Mouse (Mus musculus) thymus, postnatal 4 days (tissue): ENCODE measurements around the gene Arhgap15.

ENCODE experiments used
- DNase-seq: peaks from one replicate; pipeline ENCODE4 v3.0.0; 2021

Arhgap15 gene

DNA sequence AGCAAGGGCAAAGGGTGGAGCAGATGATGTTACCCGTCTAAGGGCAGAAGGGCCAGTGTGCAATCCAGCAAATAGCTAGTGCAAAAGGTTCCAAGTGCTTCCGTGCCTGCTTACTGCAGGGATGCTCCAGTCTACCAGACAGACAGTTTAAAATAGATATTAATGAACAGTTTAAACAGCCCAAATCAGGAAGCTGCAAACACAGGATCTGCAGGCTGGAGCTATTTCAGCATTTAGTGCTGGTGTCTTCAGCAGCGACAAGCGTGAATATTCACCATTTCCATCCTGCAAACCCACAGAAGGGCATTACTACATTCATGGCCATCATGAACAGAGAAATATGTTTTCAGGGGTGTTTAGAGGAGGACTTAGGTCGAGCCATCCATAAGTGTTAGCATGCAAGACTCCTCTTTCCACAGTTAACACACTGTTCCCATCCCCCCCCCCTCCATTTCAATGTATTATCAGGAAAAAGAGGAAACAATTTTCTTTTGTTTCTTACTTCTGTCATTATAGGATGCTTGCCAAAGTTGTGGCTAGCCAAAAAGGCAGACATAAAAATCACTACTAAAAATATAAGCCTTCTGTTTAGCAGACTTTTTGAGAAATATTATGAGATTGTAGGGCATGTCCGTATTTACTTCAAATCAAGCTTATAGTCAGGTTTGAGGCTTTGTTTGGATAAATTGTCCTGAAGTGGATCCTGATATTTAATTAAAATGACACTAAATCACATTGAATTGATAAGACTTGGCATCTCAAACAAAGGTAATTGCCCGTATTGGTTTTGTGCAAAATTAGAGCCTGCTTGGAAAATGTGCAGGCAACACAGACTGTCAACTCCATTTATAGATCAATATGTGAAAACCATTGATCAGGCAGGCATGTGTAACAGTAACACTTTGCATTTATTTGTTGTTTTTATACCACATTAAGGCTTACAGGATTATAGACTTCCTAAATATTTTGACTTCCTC is 35.4 kb downstream of the Arhgap15 start:
- DNase-seq, result no peak

DNA sequence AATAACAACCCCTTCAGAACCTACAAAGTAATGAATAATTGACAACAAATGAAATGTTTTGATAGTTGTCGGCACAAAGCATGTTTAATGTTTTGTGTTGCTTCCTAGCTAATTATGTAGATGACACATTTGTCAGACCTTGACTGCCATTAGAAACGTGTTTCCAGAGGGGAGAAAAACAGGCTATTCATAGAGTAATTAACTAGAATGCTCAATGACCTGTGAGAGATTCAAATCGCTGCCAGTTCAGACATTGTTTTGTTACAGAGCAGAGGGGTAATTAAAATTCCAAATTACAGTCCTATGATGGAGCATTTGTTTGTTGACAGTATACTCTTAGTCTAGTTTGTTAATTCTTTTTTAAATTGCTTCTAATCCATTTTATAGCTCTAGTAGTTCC is 37.5 kb downstream of the Arhgap15 start:
- no peak for DNase-seq

DNA sequence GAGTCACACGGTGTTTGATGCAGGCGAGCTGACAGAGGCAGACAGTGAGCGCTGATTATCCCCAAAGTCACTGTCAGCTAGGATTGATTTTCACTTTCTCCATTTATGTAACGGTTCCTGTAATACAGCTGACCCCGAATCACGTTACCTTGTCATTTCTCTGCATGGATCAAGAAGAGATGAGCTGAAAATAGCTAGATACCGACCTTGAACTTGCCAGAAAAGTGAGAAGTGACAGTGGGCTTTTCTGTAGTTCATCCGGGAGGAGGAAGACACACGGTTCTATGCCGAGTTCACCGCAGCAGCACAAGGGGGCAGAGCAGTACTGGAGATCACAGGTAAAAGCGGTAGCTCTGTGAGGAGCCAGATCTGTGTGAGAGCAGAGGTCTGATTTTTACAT is 38.5 kb downstream of the Arhgap15 start:
- DNase-seq, result peak; percentile 29

DNA sequence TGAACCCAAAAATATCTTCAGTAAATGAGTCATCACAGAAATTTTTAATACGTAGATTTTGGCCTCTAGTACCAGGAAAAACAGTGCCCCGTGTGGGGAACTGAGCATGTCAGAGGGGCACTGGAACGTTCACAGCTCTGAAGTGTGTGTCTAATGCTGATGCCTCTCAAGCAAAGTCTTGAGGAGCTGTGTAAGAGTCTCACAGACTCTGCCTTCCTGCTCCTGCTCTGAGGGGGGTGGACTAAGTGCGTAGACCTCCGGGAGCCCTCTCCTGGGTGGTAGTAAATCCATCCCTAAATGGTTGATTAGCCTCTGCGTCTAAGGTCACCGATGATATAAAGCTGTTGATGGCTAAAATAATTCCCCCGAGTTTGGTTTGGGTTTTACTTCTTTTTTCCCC is 39.9 kb downstream of the Arhgap15 start:
- DNase-seq, result no peak

DNA sequence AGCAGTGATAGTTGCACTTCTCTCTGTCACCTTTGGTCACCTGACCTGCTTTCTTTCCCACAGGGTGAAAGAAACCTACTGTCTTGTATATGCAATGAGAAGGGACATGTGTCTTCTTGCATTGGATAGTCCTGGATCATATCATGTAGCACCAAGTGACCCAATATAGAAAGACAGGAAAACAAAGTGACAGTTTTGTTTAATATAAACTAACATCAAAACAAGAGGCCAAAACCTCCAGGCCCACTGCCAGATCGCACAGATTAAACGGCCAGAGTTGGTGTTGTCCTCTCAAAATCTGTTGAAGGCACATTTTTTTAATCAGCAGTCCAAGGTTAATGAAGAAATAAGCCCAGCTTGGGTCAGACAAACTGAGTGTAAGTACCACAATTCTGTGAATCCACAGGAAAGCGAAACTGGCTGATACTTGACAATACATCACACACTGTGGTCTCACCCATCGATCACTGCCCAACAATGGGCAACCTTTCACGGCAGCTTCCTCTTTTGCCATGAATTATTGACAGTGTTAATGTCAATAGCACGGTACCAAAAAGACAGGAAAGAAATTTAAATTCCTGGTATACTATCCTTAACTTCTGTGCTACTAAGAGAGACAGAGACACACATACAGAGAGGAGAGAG is 41.5 kb downstream of the Arhgap15 start:
- no peak for DNase-seq

DNA sequence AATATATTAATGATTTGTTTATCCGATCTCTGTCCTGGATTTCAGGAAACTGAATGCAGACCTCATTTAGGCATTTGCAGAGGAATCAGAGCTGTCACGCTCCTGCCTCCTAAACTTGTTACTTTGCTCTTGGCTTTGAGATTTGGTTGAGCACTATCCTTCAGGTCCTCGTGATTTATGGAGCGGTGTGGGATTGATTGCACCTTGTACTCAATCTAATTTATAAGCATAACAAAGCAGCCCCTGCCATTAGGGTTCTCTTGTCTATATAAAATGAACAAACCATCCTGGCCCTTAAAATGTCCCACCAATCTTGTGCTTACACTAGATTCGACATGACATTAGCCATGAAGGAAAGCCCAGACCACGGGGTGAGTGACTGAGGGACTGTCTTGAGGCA is 43.0 kb downstream of the Arhgap15 start:
- DNase-seq, result no peak

DNA sequence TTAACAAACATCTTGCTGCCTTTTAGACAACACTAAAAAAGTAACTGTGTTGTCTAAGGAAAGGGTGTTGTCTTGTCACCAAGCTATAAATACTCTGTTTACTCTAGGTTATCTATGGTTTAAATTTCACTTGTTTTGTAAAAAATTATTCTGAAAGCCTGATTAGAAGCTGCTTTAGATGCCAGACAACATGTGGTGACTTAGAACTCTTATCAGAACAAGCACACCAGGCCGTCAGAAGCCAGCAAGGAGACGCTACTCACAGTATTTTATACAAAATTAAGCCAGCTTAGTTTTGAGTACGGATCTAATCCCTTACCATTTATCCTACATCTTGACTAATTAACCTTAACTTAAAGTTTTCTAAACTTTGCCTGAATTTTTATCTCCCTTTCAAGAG is 44.5 kb downstream of the Arhgap15 start:
- no peak for DNase-seq

DNA sequence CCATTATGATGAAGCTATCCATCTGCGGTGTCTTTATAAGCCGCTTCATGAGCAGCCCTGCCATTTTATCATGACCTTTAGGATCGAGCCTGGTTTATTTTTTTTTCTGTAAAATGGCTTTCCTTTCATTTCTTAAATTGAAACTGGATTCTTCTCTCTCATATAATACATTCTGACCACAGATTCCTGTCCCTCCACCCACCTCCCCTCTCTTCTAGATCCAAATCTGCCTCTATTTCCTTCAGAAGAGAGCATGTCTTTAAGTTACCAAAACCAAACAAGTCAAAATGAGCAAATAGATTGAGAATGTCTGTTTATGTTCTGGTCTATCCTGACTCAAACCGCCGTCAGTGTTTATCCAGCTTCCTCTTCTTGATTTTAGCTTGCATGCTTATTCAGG is 46.1 kb downstream of the Arhgap15 start:
- no peak for DNase-seq

DNA sequence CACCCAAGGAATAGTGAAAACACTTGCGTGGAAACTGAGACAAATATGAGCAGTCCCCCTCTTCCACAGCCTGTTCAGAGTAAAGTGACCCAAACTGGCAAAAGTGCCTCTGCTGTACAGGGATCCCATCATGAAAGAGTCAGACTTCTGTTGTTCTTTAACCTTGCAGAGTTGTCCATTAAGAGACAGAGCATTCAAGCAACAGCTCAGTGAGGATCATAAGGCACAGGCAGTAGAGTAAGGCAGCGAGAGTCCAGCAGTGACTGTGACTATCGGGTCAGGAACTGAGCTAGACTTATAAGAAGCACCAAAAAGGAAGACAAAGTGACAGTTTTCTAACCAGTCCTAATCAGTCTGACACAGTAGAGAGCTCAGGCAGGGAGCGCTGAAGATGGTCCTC is 47.8 kb downstream of the Arhgap15 start:
- DNase-seq, result no peak

DNA sequence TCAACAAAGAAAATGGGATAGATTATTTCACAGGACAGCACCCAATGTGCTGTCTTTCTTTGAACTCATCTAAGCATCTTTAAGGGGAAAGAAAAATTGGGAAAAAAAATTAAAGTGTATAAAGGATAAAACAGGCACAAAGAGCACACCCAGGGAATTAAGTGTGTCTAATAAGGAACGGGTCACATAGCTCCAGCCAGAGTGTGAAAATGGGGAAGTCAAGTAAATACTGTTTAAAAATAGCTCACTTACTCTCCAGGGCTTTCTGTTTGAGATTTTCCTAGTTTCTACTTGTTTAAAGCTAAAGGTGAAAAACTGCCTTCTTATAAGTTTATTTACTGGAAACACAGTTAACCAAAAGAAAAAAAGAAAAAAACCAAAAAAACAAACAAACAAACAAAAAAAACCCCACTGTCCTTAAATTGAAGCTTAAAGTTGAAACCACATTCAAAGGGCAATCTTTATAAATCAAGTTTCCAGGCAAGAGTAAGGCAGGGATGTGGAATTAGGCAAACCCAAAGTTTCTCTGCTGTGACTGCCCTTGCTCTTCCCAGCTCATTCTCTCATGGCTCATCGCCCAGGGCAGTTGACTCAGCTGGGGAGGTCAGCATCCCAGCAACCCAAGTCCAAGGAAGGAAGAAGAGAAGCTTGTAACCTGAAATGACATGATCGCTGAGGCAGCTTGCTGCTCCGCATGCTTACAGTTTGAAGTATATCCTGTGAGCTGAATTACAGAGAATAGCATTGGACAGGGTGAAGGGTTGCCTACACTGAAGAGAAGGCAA is 57.5 kb downstream of the Arhgap15 start:
- no peak for DNase-seq

DNA sequence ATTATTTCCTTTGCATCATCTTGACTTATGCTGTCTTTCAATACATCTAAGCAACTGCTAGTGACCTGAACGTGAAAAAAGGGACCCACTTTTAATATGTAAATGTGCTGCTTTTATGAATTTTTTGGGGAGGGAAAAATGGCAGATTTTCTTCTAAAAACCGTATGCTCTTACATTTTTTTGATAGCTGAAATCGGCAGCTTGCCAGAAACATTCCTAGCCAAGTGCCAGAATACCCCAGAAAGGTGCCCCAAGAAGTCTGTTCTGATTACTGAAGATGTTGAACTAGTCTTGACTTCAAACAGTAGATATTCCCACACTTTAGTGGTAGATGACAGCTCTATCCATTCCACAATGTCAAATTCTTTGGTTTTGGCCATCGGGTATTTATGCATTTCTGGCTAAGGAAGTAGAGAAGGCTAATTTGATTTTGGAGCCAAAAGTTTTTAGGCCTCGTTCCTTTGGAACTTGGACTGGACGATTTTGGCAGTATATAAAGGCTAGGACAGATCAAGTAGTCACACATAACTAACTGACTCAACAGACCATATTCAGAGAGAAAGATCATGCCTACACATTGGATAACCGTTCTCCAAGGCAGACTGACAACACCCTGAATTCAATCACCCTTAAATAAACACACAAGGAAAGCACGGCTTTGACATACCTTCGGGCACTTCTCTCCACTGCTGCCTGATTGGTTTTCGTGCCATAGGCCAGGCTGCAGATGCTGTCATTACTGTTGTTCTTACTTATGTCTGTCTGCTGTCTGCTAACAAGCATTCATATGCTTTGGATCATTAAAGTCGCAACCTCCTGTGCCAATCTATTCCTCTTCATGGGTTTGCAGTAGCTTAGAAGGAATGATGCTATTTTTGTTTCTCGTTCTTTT is 67.5 kb downstream of the Arhgap15 start:
- no peak for DNase-seq

DNA sequence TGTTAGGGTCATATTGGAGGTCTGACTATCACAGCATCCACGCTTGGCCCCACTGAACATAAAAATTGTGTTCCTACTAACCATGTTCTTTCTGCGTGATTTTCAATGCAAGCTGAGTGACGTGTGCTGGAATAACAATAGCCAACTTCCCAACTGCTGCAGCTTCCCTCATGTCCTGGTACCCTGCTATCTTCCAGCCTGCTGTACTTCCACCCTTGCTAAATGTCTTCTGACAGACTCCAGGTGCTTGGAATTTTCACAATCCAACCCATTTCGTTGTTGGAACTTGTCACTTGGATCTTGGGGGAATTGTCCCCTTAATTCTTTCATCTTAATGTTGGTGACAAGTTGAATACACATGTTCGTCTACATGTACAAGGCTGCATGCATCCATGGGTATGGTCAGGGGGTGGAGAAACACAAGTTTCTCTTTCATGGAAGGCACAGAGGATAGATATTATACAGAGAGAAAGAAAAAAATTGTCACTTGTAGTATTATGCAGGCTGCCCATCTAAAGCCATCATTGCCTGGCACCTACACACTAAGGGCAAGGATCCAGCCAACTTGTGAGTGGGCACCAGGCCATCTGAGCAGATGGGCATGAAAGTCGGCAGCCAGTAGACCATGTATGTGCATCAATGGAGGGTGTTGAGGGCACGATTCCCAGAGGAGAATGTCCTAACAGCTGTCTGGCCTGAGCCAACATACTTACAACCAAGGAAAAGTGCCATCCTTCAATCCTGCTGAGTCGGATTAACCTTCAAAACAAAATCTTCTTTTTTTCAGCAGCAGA is 68.4 kb downstream of the Arhgap15 start:
- no peak for DNase-seq

DNA sequence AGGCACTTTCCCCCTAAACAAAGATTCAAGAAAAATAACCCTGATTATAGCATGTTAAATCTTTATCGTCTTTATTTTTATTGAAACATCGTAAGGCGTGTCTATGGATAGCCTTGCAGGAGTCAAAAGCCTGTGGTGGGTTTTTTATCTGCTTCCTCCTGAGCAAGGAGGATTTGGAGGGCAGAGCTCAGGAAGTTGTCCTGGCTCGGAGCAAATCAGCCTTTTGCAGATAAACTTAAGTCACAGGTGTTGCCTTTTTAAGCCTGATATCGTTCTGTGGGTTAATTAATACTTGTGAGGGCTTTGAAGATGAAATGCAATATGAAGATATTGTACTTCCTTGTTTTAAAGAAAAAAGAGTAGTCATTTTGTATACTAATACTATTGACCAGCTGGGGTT is 87.3 kb downstream of the Arhgap15 start:
- DNase-seq, result no peak

DNA sequence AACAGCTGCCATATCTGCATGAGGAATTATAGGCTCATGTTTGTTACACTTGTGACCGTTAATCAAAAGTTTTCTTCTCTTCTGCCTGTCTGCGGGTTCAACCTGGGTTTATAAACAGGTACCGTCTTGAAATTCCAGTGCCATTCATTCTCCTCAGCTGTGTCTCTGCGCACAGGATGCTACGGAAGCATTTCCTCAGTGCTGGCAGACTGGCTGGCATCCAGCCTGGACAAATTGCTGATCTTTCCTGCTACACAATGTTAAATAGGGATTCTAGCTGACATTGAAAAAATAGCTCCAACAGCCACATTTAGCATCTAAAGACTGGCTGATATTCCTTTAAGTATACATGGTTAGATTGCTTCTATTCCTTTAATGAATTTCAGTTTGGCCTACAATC is 93.0 kb downstream of the Arhgap15 start:
- DNase-seq, result no peak

DNA sequence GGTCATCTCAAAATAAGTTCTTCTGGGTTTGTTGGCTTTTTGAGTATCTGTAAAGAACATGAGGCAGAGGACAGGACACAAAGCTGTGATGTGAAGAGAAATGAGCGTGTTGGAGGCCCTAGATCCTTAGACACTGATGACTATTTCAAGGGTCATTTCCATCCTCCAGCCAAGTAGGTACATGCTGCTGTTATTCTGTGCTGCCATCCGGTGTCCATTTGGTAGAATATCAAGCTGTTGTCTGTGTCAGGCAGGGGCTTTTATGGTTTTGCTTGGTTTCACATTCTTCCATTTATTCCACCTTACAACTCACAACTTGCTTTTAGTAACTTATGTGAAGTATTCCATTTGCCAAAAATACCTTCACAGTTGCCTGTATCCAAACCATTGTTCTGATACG is 102.6 kb downstream of the Arhgap15 start:
- peak; percentile 12 for DNase-seq

DNA sequence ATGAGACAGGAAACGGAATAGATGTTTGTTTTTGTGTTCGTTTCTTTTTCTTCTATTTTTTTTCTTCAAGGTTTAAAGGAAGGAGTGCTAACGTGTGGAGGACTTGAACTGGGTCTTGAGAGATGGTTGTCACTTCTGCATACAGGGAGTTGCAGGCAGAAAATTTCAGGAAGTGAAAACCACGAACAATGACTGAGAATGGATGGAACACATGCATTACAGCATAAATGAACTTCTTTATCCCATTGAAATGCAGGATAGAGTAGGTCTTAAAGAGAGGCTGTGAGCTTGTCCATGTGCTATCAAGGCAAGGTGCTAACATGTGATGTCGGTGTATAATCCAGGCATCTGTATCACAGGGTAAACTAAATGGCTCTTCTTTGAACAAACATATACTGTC is 114.1 kb downstream of the Arhgap15 start:
- DNase-seq, result no peak

DNA sequence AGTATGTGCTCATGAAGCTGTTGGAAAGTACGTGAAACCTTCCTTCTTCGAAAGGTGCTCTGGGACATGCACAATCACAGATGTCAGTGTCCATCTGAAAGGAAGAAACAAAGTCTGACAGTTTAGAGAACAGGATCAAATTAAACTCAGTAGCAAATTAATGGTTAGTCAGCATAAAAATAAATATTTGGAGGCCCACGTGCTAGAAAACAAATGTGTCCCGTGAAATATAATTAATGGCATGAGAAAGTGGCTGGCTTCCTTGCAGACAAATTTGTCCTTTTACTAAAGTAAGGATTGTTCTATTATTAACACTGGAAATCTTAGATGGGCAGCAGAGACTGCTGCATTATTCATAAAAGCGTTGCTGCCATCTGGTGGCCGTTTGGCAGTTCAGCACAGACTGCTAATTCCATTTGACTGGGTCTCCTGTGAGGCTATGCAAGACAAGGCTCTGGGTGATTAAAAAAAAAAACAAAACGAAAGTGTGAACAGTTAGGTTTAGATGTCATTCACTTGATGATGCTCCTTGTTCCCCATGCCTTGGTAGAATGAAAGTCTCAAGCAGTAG is 153.9 kb downstream of the Arhgap15 start:
- peak; percentile 86 for DNase-seq

DNA sequence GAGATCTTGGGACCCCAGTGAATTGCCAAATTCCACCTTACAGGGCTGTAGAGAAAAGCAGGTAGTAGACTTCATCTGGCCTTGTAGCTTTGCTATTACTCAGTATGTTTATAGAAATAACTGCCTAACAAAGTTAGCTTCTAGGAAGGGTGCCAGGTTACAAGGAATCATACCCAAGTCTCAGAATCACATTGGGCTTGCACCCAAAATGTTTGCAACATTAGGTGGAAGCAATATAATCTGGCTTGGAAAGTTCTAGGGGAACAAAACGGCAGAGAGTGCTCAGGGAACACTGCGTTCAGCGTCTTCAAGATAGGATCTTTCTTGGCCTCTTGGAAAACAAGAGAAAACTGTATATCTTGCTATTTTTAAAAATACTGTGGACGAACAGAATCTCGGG is 158.9 kb downstream of the Arhgap15 start:
- no peak for DNase-seq

DNA sequence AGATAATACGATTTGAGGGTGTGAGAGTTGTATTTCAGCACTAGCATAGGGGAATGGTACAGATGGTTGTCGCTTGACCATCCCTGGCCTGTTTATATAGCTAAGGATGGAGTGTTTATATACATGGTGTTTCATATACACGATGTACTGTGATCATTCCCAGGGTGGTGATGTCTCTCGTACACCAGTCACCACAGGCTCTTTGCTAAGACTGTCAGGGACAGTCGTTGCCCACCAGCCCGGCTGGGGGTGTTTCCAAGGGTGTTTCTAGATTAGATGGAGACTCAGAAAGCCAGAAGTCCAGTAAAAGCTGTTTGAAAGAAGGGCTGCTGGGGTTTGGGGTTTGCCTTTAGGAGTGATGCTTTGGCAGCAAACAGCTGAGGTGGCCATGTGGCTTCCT is 165.5 kb downstream of the Arhgap15 start:
- DNase-seq, result no peak

DNA sequence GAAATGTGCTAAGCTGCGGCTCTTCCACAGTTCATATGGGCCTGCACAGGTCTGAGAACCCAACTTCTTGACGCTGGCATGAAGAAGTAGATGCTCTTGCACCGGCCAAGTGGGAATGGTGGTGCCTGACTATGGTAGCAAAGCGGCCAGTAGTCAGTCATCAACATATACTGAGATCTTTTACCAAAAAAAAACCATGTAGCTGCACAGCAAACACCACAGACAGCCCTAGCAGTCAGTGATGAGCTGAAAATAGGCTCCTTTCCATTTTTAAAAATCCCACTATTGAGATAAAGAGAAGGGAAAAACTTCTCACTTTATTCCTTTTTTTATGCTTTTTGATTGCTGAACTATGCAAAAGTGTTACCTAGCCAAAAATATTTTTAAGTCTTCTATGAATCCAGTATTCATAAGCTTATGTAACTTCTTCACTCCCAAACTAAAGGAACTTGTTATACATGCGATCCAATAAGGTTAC is 175.3 kb downstream of the Arhgap15 start:
- no peak for DNase-seq

DNA sequence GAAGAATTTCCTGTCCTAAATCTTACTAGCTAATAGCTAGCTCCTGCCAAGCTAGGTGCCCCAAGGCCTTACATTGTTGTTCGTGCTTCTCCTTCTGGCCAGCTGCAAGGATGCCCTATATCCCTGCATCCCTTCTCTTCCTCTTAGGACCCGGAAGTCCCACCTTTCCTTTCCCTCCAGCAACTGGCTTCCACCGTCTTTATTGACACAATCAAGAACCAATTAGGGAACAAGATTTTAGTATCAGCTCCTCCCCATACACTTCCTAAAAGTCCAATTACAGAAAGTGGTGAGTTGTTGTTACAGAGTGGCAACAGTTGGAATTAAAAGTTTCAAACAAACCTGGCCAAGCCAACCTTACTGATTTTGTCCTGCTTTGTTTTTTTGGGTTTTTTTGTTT is 183.1 kb downstream of the Arhgap15 start:
- DNase-seq, result no peak
